Comparison of ENCODE assay signal across 23 mouse cellular contexts in the genomic region with DNA sequence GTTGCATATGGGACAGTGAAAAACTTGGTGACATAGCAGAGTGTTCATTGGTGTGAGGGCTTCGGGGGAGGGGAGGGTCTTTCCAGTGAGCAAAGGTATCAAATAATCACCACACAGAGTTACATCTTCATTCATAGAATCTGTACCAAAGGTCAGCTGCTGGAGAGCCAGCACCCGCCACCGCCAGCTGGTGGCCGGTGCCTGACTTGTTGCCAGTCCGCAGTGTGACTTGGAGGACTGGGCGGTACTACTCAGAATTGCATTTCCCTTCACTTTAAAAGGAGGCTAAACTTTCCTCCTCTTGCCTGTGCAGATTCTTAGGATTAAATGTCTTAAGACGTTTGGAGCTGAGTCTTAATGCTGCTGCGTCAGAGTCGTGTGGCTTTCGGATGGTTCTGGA. TPM values are rescaled to one million over a fixed set of nuclear protein-coding genes. Genes with fewer than 3 reads are reported as not detected.
DNase-seq lines count a peak whose midpoint lies in the region; ATAC-seq lines count a peak whose summit lies in the region.
"Had no signal": no experiment of that assay in that cellular context is flagged by ENCODE, and none has a peak within 500 bp of the region (broad histone marks: within the 10 kb centered on the region; RNA-seq: fewer than 3 reads in every experiment).

No protein-coding gene starts in this region.

- 83% methylated on average over 10 of the region's 10 CpGs for WGBS in kidney, embryonic 16.5 days
- 97% methylated on average over 10 of the region's 10 CpGs for WGBS in embryonic facial prominence, embryonic 10.5 days
- WGBS in embryonic facial prominence, embryonic 13.5 days, result 86% methylated on average over 10 of the region's 10 CpGs
- WGBS in limb, embryonic 15.5 days, result 79% methylated on average over 10 of the region's 10 CpGs

- H3K27me3 ChIP-seq in kidney, embryonic 16.5 days (ENCODE audit: insufficient read depth, low read length), result no peaks in the 10 kb centered on the region
- H3K27me3 ChIP-seq in embryonic facial prominence, embryonic 10.5 days (replicated peaks; ENCODE audit: low read depth, poor library complexity, severe bottlenecking), result no peaks in the 10 kb centered on the region
- no peaks in the 10 kb centered on the region for H3K27me3 ChIP-seq in embryonic facial prominence, embryonic 13.5 days
- no peaks in the 10 kb centered on the region for H3K27me3 ChIP-seq in limb, embryonic 15.5 days
- H3K27me3 ChIP-seq: CH12.LX; forebrain, embryonic 15.5 days; intestine, embryonic 15.5 days; lung, embryonic 15.5 days; midbrain, embryonic 15.5 days had no signal

- DNase-seq in kidney, adult 18-20 months, result no peak
- DNase-seq in embryonic facial prominence, embryonic 10.5 days (ENCODE audit: low spot score), result no peak
- DNase-seq in heart, postnatal 4 days, result no peak
- DNase-seq in cerebellum, adult 9-11 months, result no peak
- DNase-seq: adrenal gland, adult 8-10 months; cerebellum, adult 2 months; cerebellum, postnatal 25 days; heart, adult 2 months; heart, postnatal 14 days; right cerebral cortex, adult 18-20 months; right cerebral cortex, postnatal 4 days; thymus, postnatal 4 days had no signal

- ATAC-seq in kidney, embryonic 16.5 days (ENCODE audit: low FRiP score, low TSS enrichment), result no peak
- no peak for ATAC-seq in embryonic facial prominence, embryonic 13.5 days (ENCODE audit: insufficient number of reproducible peaks, insufficient read depth, low FRiP score, low TSS enrichment, low read depth)
- no peak for ATAC-seq in limb, embryonic 15.5 days (ENCODE audit: insufficient number of reproducible peaks, low FRiP score, low TSS enrichment, low read depth)
- ATAC-seq: forebrain, embryonic 15.5 days; hindbrain, postnatal 0 days; midbrain, embryonic 15.5 days had no signal

- H3K4me2 ChIP-seq in kidney, embryonic 16.5 days (replicated peaks; ENCODE audit: low read depth, low read length), result 0 out of 2 replicates have a peak overlapping the region, but pooled peaks have one; percentile 33
- 0 out of 2 replicates have a peak overlapping the region, but pooled peaks have one; percentile 42 for H3K4me2 ChIP-seq in embryonic facial prominence, embryonic 13.5 days
- no peak overlapping the region for H3K4me2 ChIP-seq in limb, embryonic 15.5 days
- H3K4me2 ChIP-seq: forebrain, embryonic 15.5 days; lung, embryonic 15.5 days; midbrain, embryonic 15.5 days had no signal

- peak overlapping the region; percentile 11; the same call in 1 of the 2 replicates for H3K27ac ChIP-seq in kidney, embryonic 16.5 days (ENCODE audit: low read length)
- H3K27ac ChIP-seq in embryonic facial prominence, embryonic 10.5 days (replicated peaks), result 0 out of 2 replicates have a peak overlapping the region, but pooled peaks have one; percentile 66
- H3K27ac ChIP-seq in embryonic facial prominence, embryonic 13.5 days, result peak overlapping the region; percentile 81
- H3K27ac ChIP-seq in limb, embryonic 15.5 days, result peak overlapping the region; percentile 64; the same call in 1 of the 2 replicates
- H3K27ac ChIP-seq: forebrain, embryonic 15.5 days; heart, adult 2 months; midbrain, embryonic 10.5 days; midbrain, embryonic 15.5 days had no signal

- peaks cover 21% of the 10 kb centered on the region for H3K36me3 ChIP-seq in kidney, embryonic 16.5 days (ENCODE audit: insufficient read depth, low read length)
- H3K36me3 ChIP-seq in embryonic facial prominence, embryonic 10.5 days (replicated peaks), result peaks cover 39% of the 10 kb centered on the region
- peaks cover 19% of the 10 kb centered on the region for H3K36me3 ChIP-seq in embryonic facial prominence, embryonic 13.5 days
- H3K36me3 ChIP-seq in limb, embryonic 15.5 days, result no peaks in the 10 kb centered on the region
- H3K36me3 ChIP-seq: forebrain, embryonic 15.5 days; intestine, embryonic 15.5 days; midbrain, embryonic 15.5 days had no signal

- H3K9ac ChIP-seq in kidney, embryonic 16.5 days (replicated peaks; ENCODE audit: low read length), result no peak overlapping the region
- H3K9ac ChIP-seq in embryonic facial prominence, embryonic 13.5 days, result no peak overlapping the region
- no peak overlapping the region for H3K9ac ChIP-seq in limb, embryonic 15.5 days
- H3K9ac ChIP-seq: forebrain, embryonic 15.5 days; intestine, embryonic 15.5 days; midbrain, embryonic 15.5 days had no signal

- H3K9me3 ChIP-seq in kidney, embryonic 16.5 days (ENCODE audit: low read length), result peaks cover 10% of the 10 kb centered on the region; the same call in 1 of the 2 replicates
- peaks cover 7% of the 10 kb centered on the region; the same call in 1 of the 2 replicates for H3K9me3 ChIP-seq in embryonic facial prominence, embryonic 10.5 days
- no peaks in the 10 kb centered on the region for H3K9me3 ChIP-seq in embryonic facial prominence, embryonic 13.5 days
- H3K9me3 ChIP-seq in limb, embryonic 15.5 days, result no peaks in the 10 kb centered on the region
- H3K9me3 ChIP-seq: forebrain, embryonic 15.5 days; intestine, embryonic 15.5 days; lung, embryonic 15.5 days; midbrain, embryonic 15.5 days had no signal

- H3K4me3 ChIP-seq in kidney, embryonic 16.5 days (ENCODE audit: low read length), result no peak overlapping the region
- no peak overlapping the region for H3K4me3 ChIP-seq in embryonic facial prominence, embryonic 10.5 days
- H3K4me3 ChIP-seq in embryonic facial prominence, embryonic 13.5 days, result no peak overlapping the region
- no peak overlapping the region for H3K4me3 ChIP-seq in limb, embryonic 15.5 days
- H3K4me3 ChIP-seq: forebrain, embryonic 15.5 days; heart, adult 2 months; intestine, embryonic 15.5 days; layer of hippocampus, adult 2 months; lung, embryonic 15.5 days; midbrain, embryonic 10.5 days; midbrain, embryonic 15.5 days had no signal

- peaks cover 52% of the 10 kb centered on the region for H3K4me1 ChIP-seq in kidney, embryonic 16.5 days (ENCODE audit: insufficient read depth, low read length)
- peaks cover 34% of the 10 kb centered on the region for H3K4me1 ChIP-seq in embryonic facial prominence, embryonic 10.5 days
- H3K4me1 ChIP-seq in embryonic facial prominence, embryonic 13.5 days, result peaks cover 37% of the 10 kb centered on the region
- H3K4me1 ChIP-seq in limb, embryonic 15.5 days, result peaks cover 32% of the 10 kb centered on the region
- H3K4me1 ChIP-seq: forebrain, embryonic 15.5 days; midbrain, embryonic 15.5 days had no signal

RNA-seq across cellular contexts. Expression of a gene that starts 59.9 kb away (rescaled TPM):
- 91.2 and 96.0 TPM in 2 replicates for polyA plus RNA-seq in kidney, embryonic 16.5 days (2015; fragmentation: Nextera tagmentation; extraction: Ambion mirVana)
- 31.1 and 34.2 TPM in 2 replicates for polyA plus RNA-seq in embryonic facial prominence, embryonic 10.5 days (2016; fragmentation: Nextera tagmentation; extraction: Ambion mirVana)
- polyA plus RNA-seq in embryonic facial prominence, embryonic 13.5 days (2015; fragmentation: Nextera tagmentation; extraction: Ambion mirVana), result 59.2 and 60.6 TPM in 2 replicates
- 74.3 and 75.2 TPM in 2 replicates for polyA plus RNA-seq in limb, embryonic 15.5 days (2015; fragmentation: Nextera tagmentation; extraction: Ambion mirVana)
- total RNA-seq in heart, postnatal 4 days (2021), result 10 to 100 TPM; 33.9 to 42.2 TPM
- total RNA-seq: CH12.LX had no signal

Comparison
In these comparisons a context has a peak if more than half of its experiments do, and no peak if none do; other contexts are left out.
1. H3K27ac ChIP-seq: peak in every context shown above with its lines; median percentile 81 in embryonic facial prominence, embryonic 13.5 days; 66 in embryonic facial prominence, embryonic 10.5 days; 64 in limb, embryonic 15.5 days; 11 in kidney, embryonic 16.5 days.